Mouse (Mus musculus) hindbrain, embryonic 14.5 days (tissue): ENCODE results near the gene Fxyd1. TPM values are rescaled to one million over a fixed set of nuclear protein-coding genes. Genes with fewer than 3 reads are reported as not detected.

ENCODE experiments used
- ATAC-seq: fragments of 200-750 bp; cut with Nextera tagmentation; 2 replicates; pipeline ENCODE4 v1.8.0; 2017; ENCODE audit warnings: moderate number of reproducible peaks, mild to moderate bottlenecking, moderate TSS enrichment, moderate library complexity; ENCODE audit not compliant: low FRiP score
- DNase-seq: peaks from one replicate; pipeline ENCODE4 v3.0.0-alpha.2; 2015; ENCODE audit warnings: low spot score
- H3K27ac ChIP-seq: fragments of 300-500 bp; sonication (generic); 2 replicates; pipeline ENCODE4 v1.5.1; 2014; ENCODE audit warnings: mild to moderate bottlenecking, moderate library complexity
- H3K27me3 ChIP-seq: fragments of 300-500 bp; sonication (generic); 2 replicates; pipeline ENCODE4 v1.6.1; 2014; ENCODE audit warnings: mild to moderate bottlenecking, low read length, mixed read lengths; ENCODE audit not compliant: control insufficient read depth, insufficient read depth
- H3K36me3 ChIP-seq: fragments of 300-500 bp; sonication (generic); replicated peaks from 2 replicates; pipeline ENCODE4 v1.6.1; 2014; ENCODE audit not compliant: control insufficient read depth, insufficient read depth
- H3K4me1 ChIP-seq: fragments of 300-500 bp; sonication (generic); replicated peaks from 2 replicates; pipeline ENCODE4 v1.6.1; 2014; ENCODE audit warnings: antibody characterized with exemption, low read length, mixed read lengths; ENCODE audit not compliant: control insufficient read depth, insufficient read depth
- H3K4me2 ChIP-seq: fragments of 300-500 bp; sonication (generic); replicated peaks from 2 replicates; pipeline ENCODE4 v1.6.1; 2014; ENCODE audit warnings: mild to moderate bottlenecking, moderate library complexity
- H3K4me3 ChIP-seq: fragments of 300-500 bp; sonication (generic); replicated peaks from 2 replicates; pipeline ENCODE4 v1.5.1; 2014; ENCODE audit warnings: mild to moderate bottlenecking, low read length
- H3K9ac ChIP-seq: fragments of 300-500 bp; sonication (generic); 2 replicates; pipeline ENCODE4 v1.6.1; 2014
- H3K9me3 ChIP-seq: fragments of 300-500 bp; sonication (generic); 2 replicates; pipeline ENCODE4 v1.6.1; 2016; ENCODE audit warnings: low read length; ENCODE audit not compliant: control insufficient read depth
- WGBS: fragments of 180-500 bp; shearing (Covaris S2); extraction: QIAGEN DNeasy Blood & Tissue Kit; methylation state at CpG from one replicate; pipeline ENCODE4 v1.1.7; 2014; 5-methylcytosine and 5-hydroxymethylcytosine counted together
- polyA plus RNA-seq: library from polyadenylated mRNA; unstranded; fragments of >200 nt; fragmentation: Nextera tagmentation; extraction: Ambion mirVana; gene quantifications from 2 replicates; pipeline ENCODE4 v1.2.1, GENCODE M21; 2014

The Fxyd1 gene
- polyA plus RNA-seq, 1 experiment from 2014 or later, result 59.0 TPM

DNA sequence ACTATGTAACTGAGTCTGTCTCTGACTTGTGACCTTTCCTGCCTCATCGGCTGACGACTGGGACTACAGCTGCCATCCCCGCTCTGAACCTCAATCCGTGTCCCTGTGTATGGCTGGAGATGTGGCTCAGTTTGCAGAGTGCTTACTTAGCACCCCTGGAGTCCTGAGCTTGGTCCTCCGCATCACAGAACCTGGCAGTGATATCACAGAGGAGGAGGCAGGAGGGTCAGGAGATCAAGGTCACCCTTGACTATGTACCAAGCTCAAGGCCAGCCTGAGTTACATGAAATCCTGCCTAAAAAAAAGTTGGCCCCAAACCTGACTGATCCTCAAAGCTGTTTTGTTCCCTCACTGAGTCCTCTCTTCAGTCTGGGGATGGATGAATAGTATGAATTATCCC lies 731 bp upstream of the Fxyd1 start:
- Histone ChIP-seq H3K36me3 (no peaks in the 10 kb centered on the region), H3K4me1 (0 out of 2 replicates have a peak, but pooled peaks cover 4% of the 10 kb centered on the region), H3K27ac (no peak overlapping the region), H3K27me3 (peaks cover 11% of the 10 kb centered on the region), H3K4me2 (no peak overlapping the region), H3K9me3 (no peaks in the 10 kb centered on the region), H3K9ac (no peak overlapping the region), H3K4me3 (no peak overlapping the region)
- WGBS, result 72% methylated on average over 5 of the region's 5 CpGs
- no peak for ATAC-seq
- no peak for DNase-seq

DNA sequence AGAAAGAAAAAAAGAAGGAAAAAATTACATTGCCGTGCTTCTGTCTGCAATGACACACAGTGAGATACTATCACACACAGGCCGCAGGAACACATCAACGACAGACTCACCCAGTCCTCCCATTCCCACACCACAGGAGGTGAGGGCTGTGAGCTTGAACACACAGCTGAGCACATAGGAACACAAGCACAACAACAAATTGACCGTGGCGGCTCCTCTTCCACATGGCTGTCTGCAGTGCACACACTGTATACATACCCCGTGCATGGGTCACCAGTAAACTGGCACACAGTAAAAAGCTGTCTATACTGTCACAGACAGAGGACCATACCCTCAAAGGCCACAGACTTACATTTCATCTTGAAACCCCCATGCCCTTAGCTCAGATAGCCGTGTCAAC lies 551 bp downstream of the Fxyd1 start:
- no peak overlapping the region for H3K4me3 ChIP-seq
- no peak for ATAC-seq
- peaks cover 24% of the 10 kb centered on the region for H3K27me3 ChIP-seq
- H3K9me3 ChIP-seq, result no peaks in the 10 kb centered on the region
- H3K36me3 ChIP-seq, result no peaks in the 10 kb centered on the region
- WGBS, result 76% methylated on average over 7 of the region's 7 CpGs
- no peak overlapping the region for H3K4me2 ChIP-seq
- no peak overlapping the region for H3K9ac ChIP-seq
- no peak for DNase-seq
- H3K4me1 ChIP-seq, result 0 out of 2 replicates have a peak, but pooled peaks cover 11% of the 10 kb centered on the region
- no peak overlapping the region for H3K27ac ChIP-seq

DNA sequence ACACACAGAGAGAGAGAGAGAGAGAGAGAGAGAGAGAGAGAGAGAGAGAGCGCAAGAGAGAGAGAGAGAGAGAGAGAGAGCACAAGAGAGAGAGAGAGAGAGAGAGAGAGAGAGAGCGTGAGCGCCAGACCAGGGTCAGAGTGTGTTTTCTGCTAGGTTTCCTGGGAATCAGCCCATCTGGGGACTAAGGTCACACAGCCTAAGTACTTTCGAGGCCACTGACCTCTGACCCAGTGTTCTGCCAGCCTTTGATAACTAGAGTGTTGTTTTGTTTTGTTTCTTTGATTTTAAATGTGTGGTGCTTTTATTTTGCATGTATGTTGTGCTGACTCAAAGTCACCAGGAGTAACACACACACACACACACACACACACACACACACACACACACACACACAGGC lies 1.1 kb downstream of the Fxyd1 start:
- Histone ChIP-seq H3K4me1 (0 out of 2 replicates have a peak, but pooled peaks cover 17% of the 10 kb centered on the region), H3K36me3 (no peaks in the 10 kb centered on the region), H3K4me2 (no peak overlapping the region), H3K27me3 (peaks cover 29% of the 10 kb centered on the region), H3K9ac (no peak overlapping the region), H3K4me3 (no peak overlapping the region), H3K9me3 (no peaks in the 10 kb centered on the region), H3K27ac (no peak overlapping the region)
- 36% methylated on average over 4 of the region's 4 CpGs for WGBS
- ATAC-seq (no peak), DNase-seq (no peak)

DNA sequence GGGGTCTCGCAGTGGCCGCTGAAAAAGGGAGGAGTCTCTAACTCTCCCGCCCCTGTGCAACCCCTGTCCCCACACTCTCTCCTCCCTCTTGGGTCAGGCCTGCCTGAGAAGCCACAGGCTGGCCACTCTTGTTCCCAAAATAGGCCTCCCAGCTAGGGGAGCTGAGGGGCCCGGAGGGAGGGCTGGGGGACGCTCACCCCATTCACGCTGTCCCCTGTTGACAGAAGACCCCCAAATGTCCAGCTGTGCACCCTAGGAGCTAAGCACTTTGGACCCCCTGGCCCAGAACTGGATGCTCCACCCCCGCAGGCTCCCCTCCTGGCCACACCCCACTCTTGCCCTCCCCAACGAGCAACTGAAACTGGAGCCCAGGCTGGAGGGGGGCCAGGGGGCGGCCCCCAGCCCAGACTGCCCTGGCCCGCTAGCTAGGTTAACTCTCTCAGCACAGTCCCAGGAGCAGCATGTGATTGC lies 1.6 kb downstream of the Fxyd1 start:
- DNase-seq (no peak), ATAC-seq (peak; percentile 15; the same call in 1 of the 2 replicates)
- Histone ChIP-seq H3K27me3 (peaks cover 33% of the 10 kb centered on the region), H3K36me3 (no peaks in the 10 kb centered on the region), H3K27ac (no peak overlapping the region), H3K9me3 (no peaks in the 10 kb centered on the region), H3K4me1 (peaks cover 22% of the 10 kb centered on the region; the same call in 1 of the 2 replicates), H3K4me3 (no peak overlapping the region), H3K4me2 (peak overlapping the region; percentile 18; the same call in 1 of the 2 replicates), H3K9ac (no peak overlapping the region)
- WGBS, result 5% methylated on average over 10 of the region's 10 CpGs

DNA sequence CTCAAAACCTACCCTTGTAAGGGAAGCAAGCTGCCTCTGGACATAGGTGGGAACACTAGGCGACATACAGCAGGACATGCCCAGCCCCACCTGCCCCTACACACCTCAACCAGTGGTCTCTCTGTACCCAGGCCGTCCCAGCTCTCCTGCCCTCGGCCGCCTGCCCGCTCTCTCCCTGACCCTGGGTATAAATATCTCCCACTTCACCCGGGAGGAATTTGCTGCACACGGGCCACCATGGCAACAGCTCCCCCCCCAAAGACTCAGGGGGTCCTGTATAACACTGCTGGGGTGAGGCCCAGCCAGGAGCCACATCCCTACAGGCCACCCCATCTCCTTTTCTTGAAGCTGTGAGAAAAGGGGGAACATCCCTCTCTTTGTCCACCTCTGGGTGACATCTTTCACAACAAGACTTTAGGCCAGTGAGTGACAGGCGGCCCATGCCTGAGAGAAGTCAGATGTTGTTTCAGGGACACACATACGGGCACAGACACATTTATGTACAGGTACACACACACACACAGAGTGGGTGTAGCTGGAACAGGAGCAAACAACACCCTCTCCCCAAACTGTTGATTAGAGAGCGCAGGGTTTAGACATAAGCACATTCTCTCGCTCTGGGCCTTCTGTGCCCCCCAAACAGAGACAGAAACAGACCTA lies 2.2 kb downstream of the Fxyd1 start:
- no peak overlapping the region for H3K4me3 ChIP-seq
- ATAC-seq (no peak), DNase-seq (no peak)
- H3K4me2 ChIP-seq, result peak overlapping the region; percentile 18
- H3K27ac ChIP-seq, result no peak overlapping the region; the same call in 1 of the 2 replicates
- WGBS, result 39% methylated on average over 11 of the region's 11 CpGs
- peaks cover 37% of the 10 kb centered on the region for H3K27me3 ChIP-seq
- no peaks in the 10 kb centered on the region for H3K9me3 ChIP-seq
- H3K4me1 ChIP-seq, result peaks cover 28% of the 10 kb centered on the region; the same call in 1 of the 2 replicates
- H3K36me3 ChIP-seq, result no peaks in the 10 kb centered on the region
- no peak overlapping the region for H3K9ac ChIP-seq

DNA sequence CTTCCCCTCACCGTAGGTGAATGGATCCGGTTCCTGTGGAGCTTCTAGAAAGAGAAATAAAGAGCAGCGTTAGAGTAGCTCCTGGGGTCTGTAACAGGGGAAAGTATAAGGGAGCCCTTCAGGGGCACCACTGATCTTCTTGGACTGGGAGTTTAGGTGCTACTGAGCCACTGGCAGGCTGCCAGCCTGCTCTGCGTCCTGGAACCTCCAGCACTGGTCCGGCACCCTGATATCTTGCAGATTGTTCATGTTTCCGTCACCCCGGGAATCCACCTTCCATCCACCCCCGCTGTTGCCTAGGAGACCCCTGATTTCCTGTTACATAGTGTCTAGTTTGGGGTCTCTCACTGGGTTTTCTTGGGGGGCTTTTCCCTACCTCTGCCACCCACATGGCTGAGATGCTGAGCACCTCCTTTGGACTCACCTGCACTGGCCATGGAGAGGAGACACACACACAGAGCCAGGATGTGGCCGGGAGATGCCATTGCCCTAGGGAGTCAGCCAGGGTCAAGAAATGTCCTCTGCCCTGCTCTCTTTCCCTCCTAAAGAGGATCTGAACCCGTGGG lies 3.0 kb downstream of the Fxyd1 start:
- Histone ChIP-seq H3K4me3 (no peak overlapping the region), H3K9ac (no peak overlapping the region), H3K4me2 (no peak overlapping the region), H3K27me3 (peaks cover 37% of the 10 kb centered on the region), H3K4me1 (peaks cover 36% of the 10 kb centered on the region), H3K9me3 (no peaks in the 10 kb centered on the region), H3K36me3 (no peaks in the 10 kb centered on the region), H3K27ac (no peak overlapping the region)
- no peak for DNase-seq
- no peak for ATAC-seq
- WGBS, result 30% methylated on average over 10 of the region's 10 CpGs

DNA sequence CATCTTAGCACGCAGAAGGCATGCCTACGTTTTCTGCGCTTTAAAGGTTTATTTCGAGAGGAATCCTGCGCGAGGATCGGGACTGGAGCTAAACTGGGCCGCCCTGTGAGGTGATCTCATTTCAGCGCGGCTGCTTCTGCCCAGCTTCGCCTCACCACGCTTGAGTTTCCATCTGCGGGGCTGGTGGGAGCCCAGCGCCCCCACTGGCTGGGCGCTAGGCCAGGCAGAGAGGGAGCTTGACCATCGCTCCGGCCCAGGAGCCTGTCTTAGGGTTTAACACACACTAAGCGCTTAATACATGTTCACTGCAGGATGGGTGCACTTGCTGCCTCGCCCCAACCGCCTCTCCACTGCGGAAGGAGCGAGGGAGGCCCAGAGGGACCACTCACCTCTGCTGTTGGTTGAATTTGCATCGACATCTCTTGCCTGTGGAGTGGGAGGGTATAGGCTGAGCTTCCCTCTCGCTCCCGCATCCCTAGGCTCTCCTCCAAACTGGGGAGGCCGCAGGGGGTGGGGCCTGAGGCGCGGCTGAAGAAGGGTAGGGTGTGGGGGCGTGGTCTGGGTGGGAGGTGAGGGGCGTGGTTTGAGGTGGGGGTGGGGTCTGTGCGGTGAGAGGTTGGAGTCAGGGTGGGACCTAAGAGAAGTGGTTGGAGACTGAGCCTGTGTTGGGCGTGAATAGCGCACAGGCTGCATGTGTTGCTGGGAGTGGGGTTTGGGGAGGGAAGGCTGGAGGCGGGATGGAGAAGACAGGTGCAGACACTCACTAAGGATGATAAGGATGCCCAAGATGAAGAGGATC lies 4.2 kb downstream of the Fxyd1 start:
- Histone ChIP-seq H3K4me1 (peaks cover 38% of the 10 kb centered on the region), H3K36me3 (no peaks in the 10 kb centered on the region), H3K9ac (no peak overlapping the region), H3K27ac (no peak overlapping the region), H3K9me3 (no peaks in the 10 kb centered on the region), H3K27me3 (peaks cover 37% of the 10 kb centered on the region), H3K4me3 (peak overlapping the region; percentile 40; the same call in 1 of the 2 replicates), H3K4me2 (peak overlapping the region; percentile 56)
- ATAC-seq (peak; percentile 12; the same call in 1 of the 2 replicates), DNase-seq (peak; percentile 34)
- under 1% methylated on average over 34 of the region's 34 CpGs for WGBS

DNA sequence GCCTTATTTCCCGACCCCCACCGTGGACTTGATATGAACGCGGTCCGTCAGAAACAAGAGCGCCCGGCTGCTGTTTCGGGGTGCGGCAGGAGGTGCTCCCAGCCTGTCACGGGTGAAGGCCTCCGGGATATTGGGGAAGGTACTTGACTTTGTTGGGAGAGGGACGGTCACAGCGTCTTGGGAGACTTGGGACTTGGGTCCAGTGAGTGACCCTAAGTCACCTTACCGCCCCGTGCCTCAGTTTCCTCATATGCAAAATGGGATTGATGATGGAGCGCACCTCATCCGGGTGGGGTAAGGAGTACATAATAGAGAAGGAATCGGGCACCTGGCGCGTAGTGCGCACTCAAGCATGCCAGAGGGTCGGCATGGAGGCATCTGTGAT lies 4.8 kb downstream of the Fxyd1 start:
- H3K9ac ChIP-seq, result no peak overlapping the region
- no peaks in the 10 kb centered on the region for H3K36me3 ChIP-seq
- WGBS, result 2% methylated on average over 22 of the region's 22 CpGs
- ATAC-seq, result no peak
- peak overlapping the region; percentile 56 for H3K4me2 ChIP-seq
- no peak for DNase-seq
- H3K4me3 ChIP-seq, result peak overlapping the region; percentile 40; the same call in 1 of the 2 replicates
- H3K9me3 ChIP-seq, result no peaks in the 10 kb centered on the region
- peaks cover 37% of the 10 kb centered on the region for H3K27me3 ChIP-seq
- peaks cover 38% of the 10 kb centered on the region for H3K4me1 ChIP-seq
- H3K27ac ChIP-seq, result no peak overlapping the region
